Mouse (Mus musculus): ENCODE results near the gene Gm9970. TPM values are rescaled to one million over a fixed set of nuclear protein-coding genes. Genes with fewer than 3 reads are reported as not detected.

Gm9970 gene
- polyA plus RNA-seq (2015; fragmentation: Nextera tagmentation; extraction: Ambion mirVana): 0.93 and 1.6 TPM in 2 replicates

GRCm38 (mm10) chr5:31240637-31241521 is at the start of gene Gm9970, which contains the start of gene Nrbp1:
Gm9970 (minus strand) TSS chr5:31241232.
Nrbp1 (plus strand) TSS chr5:31240864.

GRCm38 (mm10) chr5:31251541-31252101 is 10.6 kb upstream of the Gm9970 start, which contains the start of gene Krtcap3:
Krtcap3 (plus strand) TSS chr5:31251691.

GRCm38 (mm10) chr5:31220448-31221303 is 20.4 kb downstream of the Gm9970 start, which contains the start of gene Ppm1g:
Ppm1g (minus strand) TSS chr5:31220687.

GRCm38 (mm10) chr5:31201742-31202590 is 39.1 kb downstream of the Gm9970 start, which contains the start of gene Zfp513:
Zfp513 (minus strand) TSS chr5:31202303.

GRCm38 (mm10) chr5:31192939-31193630 is 47.9 kb downstream of the Gm9970 start, which contains the start of the genes Snx17 and Eif2b4:
Snx17 (plus strand) TSS chr5:31193227.
Eif2b4 (minus strand) TSS chr5:31193430.

Other genes with a start within 250 kb of the Gm9970 start
- 231 and 250 TPM in 2 replicates for gene Atraid, start 192.9 kb downstream of the Gm9970 start, polyA plus RNA-seq (2015; fragmentation: Nextera tagmentation; extraction: Ambion mirVana)
- 18.0 and 20.8 TPM in 2 replicates for gene Slc5a6, start 192.3 kb downstream of the Gm9970 start, polyA plus RNA-seq (2015; fragmentation: Nextera tagmentation; extraction: Ambion mirVana)
- 6.8 and 8.6 TPM in 2 replicates for gene Cad, start 186.5 kb downstream of the Gm9970 start, polyA plus RNA-seq (2015; fragmentation: Nextera tagmentation; extraction: Ambion mirVana)
- not detected in 2 replicates for gene Dnajc5g, start 134.9 kb downstream of the Gm9970 start, polyA plus RNA-seq (2015; fragmentation: Nextera tagmentation; extraction: Ambion mirVana)
- gene Slc30a3, start 133.0 kb downstream of the Gm9970 start, polyA plus RNA-seq (2015; fragmentation: Nextera tagmentation; extraction: Ambion mirVana): 55.6 and 64.5 TPM in 2 replicates
- gene Trim54, start 124.5 kb downstream of the Gm9970 start, polyA plus RNA-seq (2015; fragmentation: Nextera tagmentation; extraction: Ambion mirVana): 0.15 and 0.41 TPM in 2 replicates
- gene Ucn, start 102.4 kb downstream of the Gm9970 start, polyA plus RNA-seq (2015; fragmentation: Nextera tagmentation; extraction: Ambion mirVana): 3.7 and 4.7 TPM in 2 replicates
- 53.5 and 60.8 TPM in 2 replicates for gene Mpv17, start 87.0 kb downstream of the Gm9970 start, polyA plus RNA-seq (2015; fragmentation: Nextera tagmentation; extraction: Ambion mirVana)
- gene Gm29609, start 61.3 kb downstream of the Gm9970 start, polyA plus RNA-seq (2015; fragmentation: Nextera tagmentation; extraction: Ambion mirVana): 1.1 and 2.2 TPM in 2 replicates
- gene Gtf3c2, start 61.1 kb downstream of the Gm9970 start, polyA plus RNA-seq (2015; fragmentation: Nextera tagmentation; extraction: Ambion mirVana): 34.0 and 42.3 TPM in 2 replicates
- 101 and 105 TPM in 2 replicates for gene Snx17, start 48.0 kb downstream of the Gm9970 start, polyA plus RNA-seq (2015; fragmentation: Nextera tagmentation; extraction: Ambion mirVana)
- 74.3 and 83.1 TPM in 2 replicates for gene Eif2b4, start 47.8 kb downstream of the Gm9970 start, polyA plus RNA-seq (2015; fragmentation: Nextera tagmentation; extraction: Ambion mirVana)
- gene Zfp513, start 38.9 kb downstream of the Gm9970 start, polyA plus RNA-seq (2015; fragmentation: Nextera tagmentation; extraction: Ambion mirVana): 15.1 and 15.4 TPM in 2 replicates
- gene Ppm1g, start 20.5 kb downstream of the Gm9970 start, polyA plus RNA-seq (2015; fragmentation: Nextera tagmentation; extraction: Ambion mirVana): 138 and 151 TPM in 2 replicates
- gene Nrbp1, start 368 bp downstream of the Gm9970 start, polyA plus RNA-seq (2015; fragmentation: Nextera tagmentation; extraction: Ambion mirVana): 131 and 147 TPM in 2 replicates
- 4.7 and 5.5 TPM in 2 replicates for gene Krtcap3, start 10.5 kb upstream of the Gm9970 start, polyA plus RNA-seq (2015; fragmentation: Nextera tagmentation; extraction: Ambion mirVana)
- gene Ift172, start 49.9 kb upstream of the Gm9970 start, polyA plus RNA-seq (2015; fragmentation: Nextera tagmentation; extraction: Ambion mirVana): 21.7 and 24.5 TPM in 2 replicates
- 165 and 168 TPM in 2 replicates for gene Fndc4, start 54.8 kb upstream of the Gm9970 start, polyA plus RNA-seq (2015; fragmentation: Nextera tagmentation; extraction: Ambion mirVana)
- gene Gckr, start 56.2 kb upstream of the Gm9970 start, polyA plus RNA-seq (2015; fragmentation: Nextera tagmentation; extraction: Ambion mirVana): 0.32 and 0.43 TPM in 2 replicates
- 58.2 and 66.0 TPM in 2 replicates for gene Zfp512, start 211.2 kb upstream of the Gm9970 start, polyA plus RNA-seq (2015; fragmentation: Nextera tagmentation; extraction: Ambion mirVana)
- gene 4930548H24Rik, start 244.5 kb upstream of the Gm9970 start, polyA plus RNA-seq (2015; fragmentation: Nextera tagmentation; extraction: Ambion mirVana): not detected in 2 replicates